Mouse (Mus musculus) Patski (cell line): ENCODE measurements around the gene Fkrp. TPM values are rescaled to one million over a fixed set of nuclear protein-coding genes. Genes with fewer than 3 reads are reported as not detected.

Experiments used
- ATAC-seq: fragments of 100-300 bp; one replicate; pipeline ENCODE4 v1.8.0; 2021
- CTCF ChIA-PET: fragments of 350-600 bp; sonication (Branson Sonifier 250); formaldehyde crosslinking; loops from one replicate; lab custom pipeline; 2022; ENCODE audit warnings: inconsistent platforms; lab: Charles Lee
- POLR2A ChIA-PET: fragments of 350-600 bp; sonication (Branson Sonifier 250); formaldehyde crosslinking; loops from one replicate; lab custom pipeline; 2022; ENCODE audit warnings: antibody characterized with exemption, inconsistent platforms; lab: Charles Lee
- DNase-seq: peaks from one replicate; pipeline ENCODE4 v3.0.0-alpha.2; 2011; ENCODE audit warnings: low read depth, low spot score
- H3K27me3 ChIP-seq: fragments of 371-371 bp; one replicate; pipeline ENCODE4 v1.5.1; 2021
- CTCF ChIP-seq: fragments of 100-300 bp; IDR thresholded peaks from one replicate; pipeline ENCODE4 v1.5.1; 2021
- in situ Hi-C: fragments of 300-500 bp; cut with MboI; formaldehyde crosslinking; loops from 3 replicates; pipeline ENCODE4 v1.11.1; 2018; ENCODE audit warnings: low pct_unique_long_range_greater_than_20kb, mixed read lengths
- polyA plus RNA-seq: library from polyadenylated mRNA; unstranded; gene quantifications from one replicate; pipeline ENCODE4 v1.2.3, GENCODE M21; 2021

The Fkrp gene
- polyA plus RNA-seq, 1 experiment from 2014 or later = 33.4 TPM

GRCm38 (mm10) chr7:16844696-16845071 is 28.2 kb upstream of the Fkrp start:
- DNase-seq (no peak), ATAC-seq (no peak)
- POLR2A ChIA-PET = no interaction called here
- in situ Hi-C loops = no loop called here
- CTCF ChIA-PET = interaction anchor here (1.7 kb wide), 1 partner anchor 18 kb away, joined by 5 read pairs; no protein-coding TSS in a partner anchor
- H3K27me3 ChIP-seq = no peaks in the 10 kb centered on the region
- TF ChIP-seq CTCF = no peak

GRCm38 (mm10) chr7:16843441-16844171 is 27.1 kb upstream of the Fkrp start:
- no peak for ATAC-seq
- CTCF ChIA-PET = no interaction called here

GRCm38 (mm10) chr7:16842645-16843063 is 26.1 kb upstream of the Fkrp start, which contains the start of gene Prkd2:
Gene Prkd2 (plus strand): TSS chr7:16842902.
- in situ Hi-C loops = no loop called here
- no peaks in the 10 kb centered on the region for H3K27me3 ChIP-seq

More at GRCm38 (mm10) chr7:16843441-16844171, 27.1 kb upstream of the Fkrp start:
- H3K27me3 ChIP-seq = no peaks in the 10 kb centered on the region
- TF ChIP-seq CTCF = no peak
- DNase-seq = no peak
- POLR2A ChIA-PET = no interaction called here
- in situ Hi-C loops = no loop called here

GRCm38 (mm10) chr7:16841561-16842560 is 25.3 kb upstream of the Fkrp start:
- in situ Hi-C loops = no loop called here
- CTCF ChIA-PET = interaction anchor here (0.8 kb wide), 1 partner anchor 18 kb away, joined by 5 read pairs; no protein-coding TSS in a partner anchor
- DNase-seq (no peak), ATAC-seq (no peak)
- no peak for TF ChIP-seq CTCF
- POLR2A ChIA-PET = interaction anchor here (1.2 kb wide), 1 partner anchor 13 kb away, joined by 3 read pairs; no protein-coding TSS in a partner anchor
- H3K27me3 ChIP-seq = no peaks in the 10 kb centered on the region

More at GRCm38 (mm10) chr7:16842645-16843063, 26.1 kb upstream of the Fkrp start, which contains the start of gene Prkd2:
- CTCF ChIA-PET = interaction anchor here (0.8 kb wide), 1 partner anchor 17 kb away, joined by 5 read pairs; no protein-coding TSS in a partner anchor
- ATAC-seq (peak; percentile 69), DNase-seq (peak; percentile 15)
- TF ChIP-seq CTCF = no peak
- POLR2A ChIA-PET = interaction anchor here (1.2 kb wide), 1 partner anchor 14 kb away, joined by 3 read pairs; no protein-coding TSS in a partner anchor

GRCm38 (mm10) chr7:16841078-16841477 is 24.5 kb upstream of the Fkrp start:
- no peaks in the 10 kb centered on the region for H3K27me3 ChIP-seq
- ATAC-seq = no peak
- ChIA-PET CTCF (no interaction called here), POLR2A (no interaction called here)
- no peak for DNase-seq
- no peak for TF ChIP-seq CTCF
- in situ Hi-C loops = no loop called here

- POLR2A ChIA-PET = no interaction called here
- no peak for TF ChIP-seq CTCF
- H3K27me3 ChIP-seq = no peaks in the 10 kb centered on the region
- ATAC-seq = no peak
- no peak for DNase-seq
- CTCF ChIA-PET = no interaction called here
- in situ Hi-C loops = no loop called here
Observed at GRCm38 (mm10) chr7:16840109-16840491, 23.6 kb upstream of the Fkrp start.

GRCm38 (mm10) chr7:16839427-16840108 is 23.0 kb upstream of the Fkrp start:
- ATAC-seq = no peak
- in situ Hi-C loops = no loop called here
- no peaks in the 10 kb centered on the region for H3K27me3 ChIP-seq
- CTCF ChIA-PET = interaction anchor here (1.4 kb wide), 1 partner anchor 9 kb away, joined by 3 read pairs; no protein-coding TSS in a partner anchor
- DNase-seq = no peak
- POLR2A ChIA-PET = no interaction called here
- no peak for TF ChIP-seq CTCF

- DNase-seq (no peak), ATAC-seq (no peak)
- in situ Hi-C loops = no loop called here
- H3K27me3 ChIP-seq = no peaks in the 10 kb centered on the region
- no peak for TF ChIP-seq CTCF
- ChIA-PET CTCF (interaction anchor here (1.4 kb wide), 1 partner anchor 9 kb away, joined by 3 read pairs; no protein-coding TSS in a partner anchor), POLR2A (no interaction called here)
Observed at GRCm38 (mm10) chr7:16838804-16839426, 22.4 kb upstream of the Fkrp start.

- ATAC-seq = no peak
- no peak for TF ChIP-seq CTCF
- in situ Hi-C loops = no loop called here
- CTCF ChIA-PET = interaction anchor here (1.4 kb wide), 1 partner anchor 10 kb away, joined by 3 read pairs; no protein-coding TSS in a partner anchor
- H3K27me3 ChIP-seq = no peaks in the 10 kb centered on the region
- DNase-seq = no peak
- POLR2A ChIA-PET = no interaction called here
Observed at GRCm38 (mm10) chr7:16837916-16838803, 21.6 kb upstream of the Fkrp start.
